Mouse (Mus musculus) liver, embryonic 14.5 days (tissue): ENCODE data around the gene Rxfp4.

Source experiments
- CTCF ChIP-seq: IDR thresholded peaks from 2 replicates; pipeline ENCODE4 v1.5.1; 2016; ENCODE audit warnings: antibody characterized with exemption, low read depth, control low read depth
- EP300 ChIP-seq: IDR thresholded peaks from 2 replicates; pipeline ENCODE4 v1.6.1; 2016; ENCODE audit warnings: antibody characterized with exemption, low read depth

DNA sequence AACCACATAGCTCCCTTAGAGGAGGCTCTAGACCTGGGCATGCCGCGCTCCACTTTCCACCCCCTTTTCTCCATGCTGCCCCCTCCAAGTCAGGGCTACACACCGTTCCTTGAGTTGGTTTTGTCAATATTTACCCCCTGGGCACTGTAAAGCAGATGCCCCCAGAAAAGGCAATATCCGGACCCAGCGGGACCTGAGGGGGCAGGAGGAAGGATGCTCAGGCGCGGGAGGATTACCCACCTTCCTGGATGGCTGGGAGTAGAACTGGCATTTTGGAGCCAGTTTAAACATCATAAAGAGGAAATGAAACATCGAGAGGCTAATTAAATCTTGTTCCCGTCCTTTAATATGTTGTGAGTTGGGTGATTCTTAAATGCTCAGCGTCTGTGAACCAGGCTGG, 3.8 kb downstream of the Rxfp4 start:
- TF ChIP-seq CTCF (no peak), EP300 (no peak)
